Mouse (Mus musculus): ENCODE measurements around the gene Sprr2b. TPM values are rescaled to one million over a fixed set of nuclear protein-coding genes. Genes with fewer than 3 reads are reported as not detected.
"Not testable (repeated sequence)": the region's sequence is repeated elsewhere in the genome, so short reads cannot be mapped to it uniquely, and the experiment has no call there.

The Sprr2b gene
- not detected in 2 replicates for polyA plus RNA-seq (2016; fragmentation: Nextera tagmentation; extraction: Ambion mirVana)

GRCm38 (mm10) chr3:92316320-92316719 lies at the start of gene Sprr2b:
Sprr2b (plus strand) TSS chr3:92316620.
- WGBS, result 93% methylated on average over 2 of the region's 2 CpGs
- Histone ChIP-seq H3K27ac (no peak within 1 kb of the TSS), H3K9me3 (no peaks in the 10 kb centered on the region), H3K4me1 (no peaks in the 10 kb centered on the region), H3K4me3 (no peak within 1 kb of the TSS), H3K36me3 (replicated peaks) (no peaks in the 10 kb centered on the region), H3K27me3 (ENCODE audit: poor library complexity, severe bottlenecking) (no peaks in the 10 kb centered on the region)
- DNase-seq (ENCODE audit: extremely low spot score, low spot score), result no peak

GRCm38 (mm10) chr3:92271414-92271985 lies 44.9 kb upstream of the Sprr2b start:
- WGBS, result no CpG with 5 or more reads among the region's 4 CpGs
- H3K27ac ChIP-seq; H3K9me3 ChIP-seq; DNase-seq (ENCODE audit: extremely low spot score, low spot score); H3K27me3 ChIP-seq (ENCODE audit: poor library complexity, severe bottlenecking); H3K4me1 ChIP-seq; H3K4me3 ChIP-seq; H3K36me3 ChIP-seq (replicated peaks): not testable (repeated sequence)

DNA sequence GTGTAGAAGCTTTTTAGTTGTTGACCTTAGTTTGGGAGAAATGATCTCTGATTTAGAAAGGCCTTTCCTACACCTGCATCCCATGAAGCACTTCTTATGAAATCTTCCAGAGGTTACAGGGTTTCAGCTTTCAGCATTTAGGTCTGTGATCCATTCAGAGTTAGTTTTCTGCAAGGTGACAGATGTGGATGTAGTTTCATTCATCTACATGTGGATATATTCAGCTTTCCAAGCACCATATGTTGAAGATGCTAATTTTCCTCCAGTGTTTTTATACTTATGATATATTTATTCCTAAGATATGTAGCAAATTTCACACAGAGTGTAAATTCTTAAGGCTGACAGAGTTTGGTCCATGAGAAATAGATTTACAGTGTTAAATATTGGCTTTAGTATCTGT lies 42.9 kb upstream of the Sprr2b start:
- H3K4me1 ChIP-seq; H3K36me3 ChIP-seq (replicated peaks); H3K4me3 ChIP-seq; H3K27me3 ChIP-seq (ENCODE audit: poor library complexity, severe bottlenecking); H3K27ac ChIP-seq; DNase-seq (ENCODE audit: extremely low spot score, low spot score); H3K9me3 ChIP-seq: not testable (repeated sequence)

GRCm38 (mm10) chr3:92274018-92274417 lies 42.4 kb upstream of the Sprr2b start:
- not testable (repeated sequence) for H3K4me3 ChIP-seq; H3K27me3 ChIP-seq (ENCODE audit: poor library complexity, severe bottlenecking); H3K4me1 ChIP-seq; H3K36me3 ChIP-seq (replicated peaks); H3K27ac ChIP-seq; H3K9me3 ChIP-seq; DNase-seq (ENCODE audit: extremely low spot score, low spot score)
- WGBS, result no CpG with 5 or more reads among the region's 1 CpGs

DNA sequence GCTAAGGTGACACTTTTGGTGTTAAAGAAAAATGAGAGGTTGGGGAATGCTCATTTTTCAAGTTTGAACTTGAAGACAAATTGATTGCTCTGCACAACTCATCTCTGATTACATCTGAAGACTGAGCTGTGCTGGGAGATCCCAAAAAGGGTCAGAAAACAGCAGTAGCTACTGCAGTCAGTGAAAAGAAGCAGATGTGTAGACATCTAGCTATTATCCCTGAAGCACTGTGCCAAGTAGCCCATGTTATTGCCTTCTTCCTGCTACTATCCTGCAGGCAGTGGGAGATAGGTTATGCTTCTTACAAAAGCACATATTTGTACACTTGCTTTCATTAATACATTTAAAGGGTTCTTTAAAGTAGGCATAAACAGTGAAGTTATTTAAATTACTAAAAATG lies 36.8 kb upstream of the Sprr2b start:
- H3K4me1 ChIP-seq; H3K36me3 ChIP-seq (replicated peaks); DNase-seq (ENCODE audit: extremely low spot score, low spot score); H3K9me3 ChIP-seq; H3K27ac ChIP-seq; H3K27me3 ChIP-seq (ENCODE audit: poor library complexity, severe bottlenecking); H3K4me3 ChIP-seq: not testable (repeated sequence)

DNA sequence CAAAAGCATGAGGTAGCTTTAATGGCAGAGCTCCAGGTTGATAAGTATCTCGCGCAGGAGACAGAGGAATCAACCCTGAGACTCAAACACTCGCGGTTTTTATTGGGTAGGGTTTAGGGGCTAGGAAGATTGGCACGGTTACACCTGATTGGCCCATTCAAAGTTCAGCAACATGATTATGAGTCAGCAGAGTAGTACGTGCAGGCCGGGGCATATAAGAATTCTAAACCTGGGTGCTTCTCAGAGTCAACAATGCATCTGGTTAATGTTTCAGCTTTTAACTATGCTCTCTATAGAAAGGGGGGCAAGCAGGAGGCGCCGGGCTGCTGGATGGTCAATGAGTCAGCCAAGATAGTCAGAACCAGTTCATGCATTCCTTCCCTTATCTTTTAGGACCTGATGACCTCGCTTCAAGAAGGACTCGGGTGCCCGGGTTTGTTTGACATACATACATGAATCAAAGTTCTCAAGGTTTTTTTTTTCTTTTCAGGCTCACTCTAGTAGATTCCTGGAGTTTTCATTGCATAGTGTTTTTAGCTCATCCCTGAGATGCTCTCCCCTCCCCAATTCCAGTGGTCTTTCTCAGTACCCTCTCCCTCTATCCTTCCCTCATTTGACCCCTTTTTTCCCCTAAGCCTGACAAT lies 35.3 kb upstream of the Sprr2b start:
- H3K4me3 ChIP-seq; H3K4me1 ChIP-seq; DNase-seq (ENCODE audit: extremely low spot score, low spot score); H3K36me3 ChIP-seq (replicated peaks); H3K27me3 ChIP-seq (ENCODE audit: poor library complexity, severe bottlenecking); H3K9me3 ChIP-seq; H3K27ac ChIP-seq: not testable (repeated sequence)
- 91% methylated on average over 5 of the region's 12 CpGs for WGBS

DNA sequence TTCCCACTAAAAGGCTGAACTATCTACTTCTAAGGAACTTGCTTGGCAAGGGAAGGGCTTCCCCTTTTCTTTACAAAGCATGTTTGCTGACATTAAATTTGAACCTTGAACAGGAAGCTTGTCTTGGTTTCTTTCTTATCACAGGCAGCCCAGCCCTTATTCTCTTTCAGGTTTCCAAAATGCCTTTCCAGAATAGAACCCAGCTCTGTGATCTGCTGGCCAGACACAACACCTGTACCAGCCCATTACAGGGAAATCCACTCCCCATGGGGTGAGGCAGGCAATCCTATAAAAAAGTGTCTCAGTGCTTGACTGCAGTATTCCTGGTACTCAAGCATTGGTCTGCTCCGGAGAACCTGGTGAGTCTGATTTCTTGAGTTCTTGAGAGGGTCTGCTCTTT lies 31.3 kb upstream of the Sprr2b start, which contains the start of gene Sprr2a3:
Sprr2a3 (plus strand) TSS at position 317 of the 400 bp plus-strand sequence.
- H3K9me3 ChIP-seq; H3K27me3 ChIP-seq (ENCODE audit: poor library complexity, severe bottlenecking); H3K27ac ChIP-seq; H3K4me3 ChIP-seq; H3K4me1 ChIP-seq; H3K36me3 ChIP-seq (replicated peaks); DNase-seq (ENCODE audit: extremely low spot score, low spot score): not testable (repeated sequence)
- 90% methylated on average over 1 of the region's 1 CpGs for WGBS

DNA sequence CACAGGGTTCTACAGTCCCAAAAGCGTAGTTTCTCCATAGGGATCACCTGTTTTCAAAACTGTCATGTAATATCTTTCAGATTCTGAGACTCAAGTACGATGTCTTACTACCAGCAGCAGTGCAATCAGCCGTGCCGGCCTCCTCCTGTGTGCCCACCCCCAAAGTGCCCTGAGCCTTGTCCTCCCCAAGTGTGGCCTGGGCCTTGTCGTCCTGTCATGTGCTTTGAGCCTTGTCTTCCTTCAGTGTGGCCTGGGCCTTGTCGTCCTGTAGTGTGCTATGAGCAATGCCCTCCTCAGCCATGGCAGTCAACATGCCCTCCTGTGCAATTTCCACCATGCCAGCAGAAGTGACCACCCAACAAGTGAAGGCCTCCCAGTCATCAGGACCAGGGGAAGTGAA lies 27.9 kb upstream of the Sprr2b start:
- H3K4me3 ChIP-seq; H3K9me3 ChIP-seq; H3K27ac ChIP-seq; H3K27me3 ChIP-seq (ENCODE audit: poor library complexity, severe bottlenecking); DNase-seq (ENCODE audit: extremely low spot score, low spot score); H3K36me3 ChIP-seq (replicated peaks); H3K4me1 ChIP-seq: not testable (repeated sequence)
- 73% methylated on average over 6 of the region's 6 CpGs for WGBS

- H3K27me3 ChIP-seq (ENCODE audit: poor library complexity, severe bottlenecking), result no peaks in the 10 kb centered on the region
- no peaks in the 10 kb centered on the region for H3K9me3 ChIP-seq
- 97% methylated on average over 1 of the region's 1 CpGs for WGBS
- H3K4me1 ChIP-seq, result no peaks in the 10 kb centered on the region
- DNase-seq (ENCODE audit: extremely low spot score, low spot score), result no peak
- H3K36me3 ChIP-seq (replicated peaks), result no peaks in the 10 kb centered on the region
- H3K4me3 ChIP-seq, result no peak overlapping the region
- no peak overlapping the region for H3K27ac ChIP-seq
Measured at GRCm38 (mm10) chr3:92307406-92307805, 9.0 kb upstream of the Sprr2b start.

- Histone ChIP-seq H3K4me1 (no peaks in the 10 kb centered on the region), H3K4me3 (no peak overlapping the region), H3K27ac (no peak overlapping the region), H3K27me3 (ENCODE audit: poor library complexity, severe bottlenecking) (no peaks in the 10 kb centered on the region), H3K9me3 (no peaks in the 10 kb centered on the region), H3K36me3 (replicated peaks) (no peaks in the 10 kb centered on the region)
- DNase-seq (ENCODE audit: extremely low spot score, low spot score), result no peak
- WGBS, result 79% methylated on average over 2 of the region's 2 CpGs
Measured at GRCm38 (mm10) chr3:92317384-92317783, 964 bp downstream of the Sprr2b start.

- H3K36me3 ChIP-seq (replicated peaks), result no peaks in the 10 kb centered on the region
Measured at GRCm38 (mm10) chr3:92336278-92336677, 19.9 kb downstream of the Sprr2b start.

GRCm38 (mm10) chr3:92338840-92339239 lies 22.4 kb downstream of the Sprr2b start, which contains the start of gene Sprr2d:
Sprr2d (plus strand) TSS chr3:92339140.
- H3K27ac ChIP-seq, result no peak within 1 kb of the TSS
- no peak within 1 kb of the TSS for H3K4me3 ChIP-seq
- H3K4me1 ChIP-seq, result no peaks in the 10 kb centered on the region
- H3K9me3 ChIP-seq, result no peaks in the 10 kb centered on the region
- no peak for DNase-seq (ENCODE audit: extremely low spot score, low spot score)
- WGBS, result 93% methylated on average over 5 of the region's 5 CpGs
- H3K36me3 ChIP-seq (replicated peaks), result no peaks in the 10 kb centered on the region
- H3K27me3 ChIP-seq (ENCODE audit: poor library complexity, severe bottlenecking), result no peaks in the 10 kb centered on the region

More at GRCm38 (mm10) chr3:92336278-92336677, 19.9 kb downstream of the Sprr2b start:
- 91% methylated on average over 1 of the region's 1 CpGs for WGBS
- H3K4me1 ChIP-seq, result no peaks in the 10 kb centered on the region
- H3K4me3 ChIP-seq, result no peak overlapping the region
- no peaks in the 10 kb centered on the region for H3K27me3 ChIP-seq (ENCODE audit: poor library complexity, severe bottlenecking)
- H3K9me3 ChIP-seq, result no peaks in the 10 kb centered on the region
- no peak for DNase-seq (ENCODE audit: extremely low spot score, low spot score)
- H3K27ac ChIP-seq, result no peak overlapping the region

DNA sequence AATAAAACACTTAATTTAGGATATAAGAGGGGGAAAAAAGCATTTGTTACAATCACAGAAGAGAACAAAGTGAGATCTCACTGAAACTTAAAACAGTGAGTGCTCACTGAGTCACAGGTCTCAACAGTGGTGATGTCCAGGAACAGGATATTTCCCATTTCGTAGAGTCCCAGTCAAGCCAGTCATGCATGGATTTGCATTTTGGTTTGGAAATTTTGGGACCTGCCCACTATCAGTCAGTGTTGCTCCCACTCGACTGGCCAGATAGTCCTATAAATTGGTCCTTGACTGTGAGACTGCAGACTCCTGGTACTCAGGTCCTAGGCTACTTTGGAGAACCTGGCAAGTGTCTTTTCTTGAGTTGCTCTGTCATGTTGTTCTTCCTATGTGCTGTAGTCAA lies 35.4 kb downstream of the Sprr2b start, which contains the start of gene Sprr2e:
Sprr2e (plus strand) TSS at position 301 of the 400 bp plus-strand sequence.
- no peaks in the 10 kb centered on the region for H3K36me3 ChIP-seq (replicated peaks)
- H3K27ac ChIP-seq, result no peak within 1 kb of the TSS
- H3K9me3 ChIP-seq, result no peaks in the 10 kb centered on the region
- H3K4me1 ChIP-seq, result no peaks in the 10 kb centered on the region
- WGBS, result 89% methylated on average over 2 of the region's 2 CpGs
- no peaks in the 10 kb centered on the region for H3K27me3 ChIP-seq (ENCODE audit: poor library complexity, severe bottlenecking)
- no peak within 1 kb of the TSS for H3K4me3 ChIP-seq
- no peak for DNase-seq (ENCODE audit: extremely low spot score, low spot score)

Data from forebrain, embryonic 10.5 days (tissue).